Mouse (Mus musculus) olfactory bulb, adult 2 months (tissue): ENCODE measurements around the gene Arl11. TPM values are rescaled to one million over a fixed set of nuclear protein-coding genes. Genes with fewer than 3 reads are reported as not detected.

Experiments
- H3K27ac ChIP-seq: fragments of 200-500 bp; 2 replicates; pipeline ENCODE4 v1.5.1; 2012; ENCODE audit warnings: low read depth, low read length; ENCODE audit not compliant: insufficient read depth
- H3K4me1 ChIP-seq: fragments of 200-500 bp; 2 replicates; pipeline ENCODE4 v1.6.1; 2012; ENCODE audit warnings: low read length; ENCODE audit not compliant: control insufficient read depth, insufficient read depth
- H3K4me3 ChIP-seq: fragments of 200-500 bp; 2 replicates; pipeline ENCODE4 v1.5.1; 2012; ENCODE audit warnings: mild to moderate bottlenecking, low read depth, low read length, moderate library complexity; ENCODE audit not compliant: insufficient read depth
- CTCF ChIP-seq: fragments of 200-500 bp; IDR thresholded peaks from 2 replicates; pipeline ENCODE4 v1.5.1; 2012; ENCODE audit warnings: low read depth, mild to moderate bottlenecking, low read length, moderate library complexity; ENCODE audit not compliant: insufficient read depth
- POLR2A ChIP-seq: fragments of 200-500 bp; IDR thresholded peaks from 2 replicates; pipeline ENCODE4 v1.6.1; 2012; ENCODE audit warnings: mild to moderate bottlenecking, low read depth, low read length, moderate library complexity; ENCODE audit not compliant: insufficient read depth
- WGBS: fragments of 180-500 bp; shearing (Covaris S2); methylation state at CpG from one replicate; pipeline ENCODE4 v1.1.7; 2018; 5-methylcytosine and 5-hydroxymethylcytosine counted together
- polyA plus RNA-seq: library from polyadenylated mRNA; stranded (reverse); fragments of >200 nt; gene quantifications from 2 replicates; pipeline ENCODE4 v1.2.4, GENCODE M21; 2012; ENCODE audit warnings: low replicate concordance; ENCODE audit not compliant: missing spikeins, insufficient read depth, insufficient read length

Arl11 gene
- polyA plus RNA-seq, 1 experiment: not detected

DNA sequence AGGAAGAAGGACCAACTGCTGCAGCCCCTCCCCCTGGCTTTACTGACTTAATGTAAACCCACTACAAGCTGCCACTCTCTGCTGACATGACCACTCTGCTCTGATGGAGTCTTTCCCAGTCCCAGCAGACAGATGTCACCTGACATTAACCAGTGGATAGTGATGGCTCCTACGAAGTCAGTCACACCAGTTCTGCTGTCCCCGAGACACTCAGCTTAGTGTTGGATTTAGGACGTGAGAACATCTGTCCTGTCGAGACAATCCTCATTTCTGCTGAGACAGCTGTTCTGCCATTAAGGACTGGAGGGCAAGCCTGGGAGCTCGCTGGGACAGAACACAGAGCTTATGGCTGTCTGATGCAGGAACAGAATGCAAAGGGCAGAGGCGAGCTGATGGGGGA lies 41.3 kb downstream of the Arl11 start:
- Histone ChIP-seq H3K4me3 (no peak overlapping the region), H3K27ac (no peak overlapping the region), H3K4me1 (no peaks in the 10 kb centered on the region)
- 89% methylated on average over 6 of the region's 6 CpGs for WGBS
- TF ChIP-seq POLR2A: no peak
- TF ChIP-seq CTCF: no peak

DNA sequence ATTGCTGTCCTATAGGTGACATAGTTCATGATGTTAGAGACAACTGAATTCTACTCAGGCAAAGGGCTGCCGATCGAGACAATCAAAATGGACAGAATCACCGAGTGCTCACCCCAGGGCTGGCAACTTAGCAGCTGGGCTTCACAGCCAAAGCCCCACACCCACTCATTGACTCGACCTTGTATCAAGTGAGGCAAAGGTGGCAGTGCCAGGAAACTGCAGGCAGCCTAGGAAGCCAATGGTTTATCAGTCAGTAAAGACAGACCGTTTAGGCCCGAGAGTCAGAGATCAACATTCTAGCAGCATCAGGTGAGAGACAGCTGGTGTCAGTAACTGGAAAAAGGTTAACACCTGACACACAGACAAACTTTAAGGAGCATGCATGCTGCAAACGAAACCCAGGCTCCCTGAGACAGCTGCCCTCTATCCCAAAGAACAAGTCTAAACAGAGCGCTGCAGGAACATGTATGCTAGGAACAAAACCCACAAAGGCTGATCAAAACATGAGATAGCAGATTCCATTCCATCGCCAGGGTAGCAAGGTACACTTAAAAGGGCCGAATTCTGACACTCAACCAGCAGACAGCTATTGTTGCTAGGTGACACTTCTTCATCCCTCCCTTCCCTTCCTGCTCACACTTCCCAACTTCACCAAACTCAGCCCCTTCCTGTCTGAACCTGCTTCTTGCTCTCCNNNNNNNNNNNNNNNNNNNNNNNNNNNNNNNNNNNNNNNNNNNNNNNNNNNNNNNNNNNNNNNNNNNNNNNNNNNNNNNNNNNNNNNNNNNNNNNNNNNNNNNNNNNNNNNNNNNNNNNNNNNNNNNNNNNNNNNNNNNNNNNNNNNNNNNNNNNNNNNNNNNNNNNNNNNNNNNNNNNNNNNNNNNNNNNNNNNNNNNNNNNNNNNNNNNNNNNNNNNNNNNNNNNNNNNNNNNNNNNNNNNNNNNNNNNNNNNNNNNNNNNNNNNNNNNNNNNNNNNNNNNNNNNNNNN lies 45.0 kb downstream of the Arl11 start:
- H3K4me3 ChIP-seq: no peak overlapping the region
- no peak overlapping the region for H3K27ac ChIP-seq
- no peaks in the 10 kb centered on the region for H3K4me1 ChIP-seq
- TF ChIP-seq POLR2A (no peak), CTCF (no peak)
- WGBS: 82% methylated on average over 10 of the region's 10 CpGs

DNA sequence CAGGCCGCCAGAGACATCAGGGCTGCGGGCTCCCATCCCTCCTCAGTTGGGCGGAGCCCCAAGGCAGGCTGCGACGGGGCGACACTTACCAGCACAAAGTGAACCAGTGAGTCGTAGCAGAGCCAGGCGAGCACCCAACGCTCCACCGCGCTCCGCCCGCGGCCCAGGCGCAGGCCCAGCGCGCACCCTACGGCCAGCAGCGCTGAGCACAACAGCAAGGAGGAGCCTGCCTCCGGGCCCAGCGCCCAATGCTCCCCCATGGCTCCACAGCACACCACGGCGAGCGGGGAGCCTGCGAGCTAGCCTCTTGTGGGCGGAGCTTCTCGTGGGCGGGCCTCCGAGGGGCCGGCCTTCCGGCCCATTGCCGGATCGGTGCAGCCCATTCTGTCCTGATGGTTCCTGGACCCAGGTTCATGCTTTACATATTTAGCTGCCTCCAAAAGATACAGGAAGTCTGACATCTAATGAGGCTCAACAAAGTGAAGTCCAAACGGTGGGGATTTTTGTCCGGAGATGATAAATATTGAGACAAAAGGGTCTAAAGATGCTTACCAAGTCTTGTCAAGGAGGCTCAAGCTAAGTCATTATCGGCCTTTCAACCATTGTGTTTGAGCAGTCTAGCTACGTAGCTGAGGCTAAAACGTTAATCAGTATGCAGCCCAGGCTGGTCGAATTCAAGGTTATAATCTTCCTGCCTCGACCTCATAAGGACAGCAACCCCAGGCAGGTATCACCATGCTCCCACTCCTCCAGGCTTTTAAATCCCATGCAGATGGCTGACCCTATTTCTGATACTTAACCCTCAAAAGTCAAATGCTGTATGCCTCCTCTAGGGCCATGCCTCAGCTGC lies 50.8 kb downstream of the Arl11 start, which contains the start of gene Ebpl:
Ebpl (minus strand) TSS at position 309 of the 850 bp plus-strand sequence.
- WGBS: under 1% methylated on average over 40 of the region's 40 CpGs
- no peak for TF ChIP-seq CTCF
- peak; percentile 45; the same call in 1 of the 2 replicates for TF ChIP-seq POLR2A
- peak within 1 kb of the TSS; percentile 13 for H3K27ac ChIP-seq

DNA sequence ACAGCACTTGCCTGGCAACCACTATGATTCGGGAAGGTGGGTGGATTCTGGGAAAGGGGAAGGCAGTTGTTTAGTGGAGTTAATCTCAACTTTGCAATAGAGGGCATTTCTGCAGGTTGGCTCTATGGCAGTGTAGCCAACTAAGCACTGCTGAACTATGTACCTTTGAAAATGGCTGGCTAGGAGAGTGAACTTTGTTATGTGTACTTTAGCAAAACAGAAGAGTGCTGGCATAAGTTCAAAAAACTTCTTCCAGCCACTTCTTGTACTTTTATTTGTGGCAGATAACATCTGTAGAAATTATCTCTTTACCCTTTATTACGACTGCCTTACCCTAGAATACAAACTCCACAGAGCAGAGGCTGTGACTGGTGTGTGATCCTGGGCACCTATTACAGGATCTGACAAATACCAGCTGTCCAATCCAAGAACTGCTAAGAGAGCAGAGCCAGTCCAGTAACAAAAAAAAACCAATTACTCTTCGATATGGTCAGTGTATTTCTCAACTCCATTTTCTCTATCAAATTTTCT lies 51.5 kb downstream of the Arl11 start:
- Histone ChIP-seq H3K4me3 (no peak overlapping the region), H3K4me1 (no peaks in the 10 kb centered on the region), H3K27ac (no peak overlapping the region)
- TF ChIP-seq CTCF: no peak
- no peak for TF ChIP-seq POLR2A
- WGBS: 39% methylated on average over 3 of the region's 3 CpGs

More for the DNA sequence above, 50.8 kb downstream of the Arl11 start, which contains the start of gene Ebpl:
- H3K4me3 ChIP-seq: peak within 1 kb of the TSS; percentile 64
- no peaks in the 10 kb centered on the region for H3K4me1 ChIP-seq

Other genes starting within 250 kb of the Arl11 start
- 64.4 TPM in 1 of 2 replicates, not detected in the other for gene Sacs, start 171.3 kb upstream of the Arl11 start, polyA plus RNA-seq
- not detected in 2 replicates for gene Sgcg, start 51.3 kb upstream of the Arl11 start, polyA plus RNA-seq
- not detected in 2 replicates for gene Ebpl, start 50.7 kb downstream of the Arl11 start, polyA plus RNA-seq
- gene Kpna3, start 130.1 kb downstream of the Arl11 start, polyA plus RNA-seq: 150 TPM in 1 of 2 replicates, not detected in the other
- gene Spryd7, start 247.1 kb downstream of the Arl11 start, polyA plus RNA-seq: not detected in 2 replicates